Comparison of ENCODE assay signal across 8 mouse cellular contexts in genomic region chr13:100743346-100744035, GRCm38 (mm10). TPM values are rescaled to one million over a fixed set of nuclear protein-coding genes. Genes with fewer than 3 reads are reported as not detected.
DNase-seq lines count a peak whose midpoint lies in the region; ATAC-seq and TF ChIP-seq lines count a peak whose summit lies in the region.

No protein-coding gene starts in this region.

- peaks cover 11% of the 10 kb centered on the region for H3K36me3 ChIP-seq in hindbrain, embryonic 10.5 days
- H3K36me3 ChIP-seq in liver, embryonic 11.5 days (ENCODE audit: control insufficient read depth, insufficient read depth, low read length): no peaks in the 10 kb centered on the region

- POLR2A ChIA-PET in Patski (lab: Charles Lee): interaction anchor here (0.7 to 1.1 kb wide), 4 partner anchors 12 to 42 kb away, joined by 3 to 5 read pairs (median 4); partner anchors contain the start of genes Ccnb1 and Cenph

- peak overlapping the region; percentile 97 for H3K27ac ChIP-seq in gastrocnemius, adult 2 months
- H3K27ac ChIP-seq in hindbrain, embryonic 10.5 days: peak overlapping the region; percentile 96
- H3K27ac ChIP-seq in liver, embryonic 11.5 days (ENCODE audit: low read depth, low read length): peak overlapping the region; percentile 97

- H3K4me2 ChIP-seq in liver, embryonic 11.5 days: peak overlapping the region; percentile 59

- intact Hi-C loops in gastrocnemius, adult 2 months (cut with DNase I): loop anchor here (2.0 to 5.0 kb wide), 2 partner anchors 34 to 89 kb away; partner anchors contain the start of genes Cenph and Slc30a5
- intact Hi-C loops in left cerebral cortex, postnatal 14 days (cut with DNase I): loop anchor here (5.0 kb wide), 1 partner anchor 44 kb away; the partner anchor contains the start of gene Ccnb1

- ATAC-seq in Patski: peak; percentile 13
- ATAC-seq in liver, embryonic 11.5 days (replicated peaks; ENCODE audit: low FRiP score): peak; percentile 54

- H3K27me3 ChIP-seq in Patski: no peaks in the 10 kb centered on the region
- H3K27me3 ChIP-seq in hindbrain, embryonic 10.5 days (ENCODE audit: insufficient read depth, poor library complexity, severe bottlenecking): no peaks in the 10 kb centered on the region
- no peaks in the 10 kb centered on the region for H3K27me3 ChIP-seq in liver, embryonic 11.5 days (replicated peaks; ENCODE audit: control insufficient read depth, insufficient read depth, low read length)

- H3K4me1 ChIP-seq in hindbrain, embryonic 10.5 days (replicated peaks): peaks cover 14% of the 10 kb centered on the region
- peaks cover 18% of the 10 kb centered on the region for H3K4me1 ChIP-seq in liver, embryonic 11.5 days (replicated peaks; ENCODE audit: control insufficient read depth, insufficient read depth, low read length)

- CTCF ChIA-PET in Patski (lab: Charles Lee): interaction anchor here (1.3 to 1.6 kb wide), 2 partner anchors 8 to 21 kb away, joined by 3 to 7 read pairs; no protein-coding TSS in a partner anchor

- no peaks in the 10 kb centered on the region for H3K9me3 ChIP-seq in hindbrain, embryonic 10.5 days
- H3K9me3 ChIP-seq in liver, embryonic 11.5 days (ENCODE audit: control insufficient read depth, low read length): no peaks in the 10 kb centered on the region

- in situ Hi-C loops in Patski (cut with MboI; ENCODE audit: low pct_unique_long_range_greater_than_20kb): no loop called here

- peak overlapping the region; percentile 85 for H3K9ac ChIP-seq in liver, embryonic 11.5 days (ENCODE audit: low read depth, low read length)

- H3K4me3 ChIP-seq in gastrocnemius, adult 2 months: peak overlapping the region; percentile 100
- peak overlapping the region; percentile 78 for H3K4me3 ChIP-seq in hindbrain, embryonic 10.5 days
- H3K4me3 ChIP-seq in liver, embryonic 11.5 days (ENCODE audit: low read depth, low read length): peak overlapping the region; percentile 86

- DNase-seq in gastrocnemius, adult 2 months: no peak
- DNase-seq in gastrocnemius, postnatal 4 days (ENCODE audit: low spot score in 2 of 2): no peak
- peak; percentile 65 for DNase-seq in Patski (ENCODE audit: low read depth, low spot score)
- DNase-seq in hindbrain, embryonic 10.5 days (ENCODE audit: low spot score): no peak
- no peak for DNase-seq in liver, embryonic 11.5 days (ENCODE audit: low spot score)
- DNase-seq in embryo, embryonic 10.5 days (ENCODE audit: low spot score): no peak
- DNase-seq in layer of hippocampus, adult 11-12 months (ENCODE audit: low spot score): no peak
- no peak for DNase-seq in left cerebral cortex, postnatal 14 days (ENCODE audit: low spot score in 2 of 2)

- TF ChIP-seq CTCF in gastrocnemius, adult 2 months (IDR thresholded peaks at IDR 0.05): no peak
- TF ChIP-seq CTCF in Patski (IDR thresholded peaks at IDR 0.05): no peak

- 70% methylated on average over 11 of the region's 11 CpGs for WGBS in hindbrain, embryonic 10.5 days
- WGBS in liver, embryonic 11.5 days: 55% methylated on average over 11 of the region's 11 CpGs

RNA-seq across cellular contexts. Expression of gene Mrps36, which starts 1.0 kb away (rescaled TPM):
- 100 to 1,000 TPM; 118 to 180 TPM for total RNA-seq in gastrocnemius, adult 2 months (2021)
- 10 to 100 TPM; 81.4 to 83.7 TPM for total RNA-seq in gastrocnemius, postnatal 4 days (2021)
- polyA plus RNA-seq in Patski (2021): 136 TPM
- polyA plus RNA-seq in hindbrain, embryonic 10.5 days (2016; fragmentation: Nextera tagmentation; extraction: Ambion mirVana): 146 and 147 TPM in 2 replicates
- polyA plus RNA-seq in liver, embryonic 11.5 days (2014; fragmentation: Nextera tagmentation; extraction: Ambion mirVana): 238 and 241 TPM in 2 replicates
- 10 to 100 TPM; 66.7 to 74.3 TPM for total RNA-seq in left cerebral cortex, postnatal 14 days (2021)

RNA-seq across cellular contexts. Expression of gene Cdk7, which starts 12.8 kb away (rescaled TPM):
- total RNA-seq in gastrocnemius, adult 2 months (2021): 10 to 100 TPM; 11.5 to 13.6 TPM
- total RNA-seq in gastrocnemius, postnatal 4 days (2021): 10 to 100 TPM; 34.7 to 38.2 TPM
- 56.5 TPM for polyA plus RNA-seq in Patski (2021)
- 83.0 and 96.7 TPM in 2 replicates for polyA plus RNA-seq in hindbrain, embryonic 10.5 days (2016; fragmentation: Nextera tagmentation; extraction: Ambion mirVana)
- 92.0 and 97.2 TPM in 2 replicates for polyA plus RNA-seq in liver, embryonic 11.5 days (2014; fragmentation: Nextera tagmentation; extraction: Ambion mirVana)
- total RNA-seq in left cerebral cortex, postnatal 14 days (2021): 10 to 100 TPM; 32.2 to 34.8 TPM

RNA-seq across cellular contexts. Expression of gene Cenph, which starts 32.2 kb away (rescaled TPM):
- not detected for total RNA-seq in gastrocnemius, adult 2 months (2021)
- total RNA-seq in gastrocnemius, postnatal 4 days (2021): 1 to 10 TPM; 5.5 to 6.4 TPM
- polyA plus RNA-seq in Patski (2021): 14.3 TPM
- polyA plus RNA-seq in hindbrain, embryonic 10.5 days (2016; fragmentation: Nextera tagmentation; extraction: Ambion mirVana): 51.5 and 57.8 TPM in 2 replicates
- 73.0 and 77.5 TPM in 2 replicates for polyA plus RNA-seq in liver, embryonic 11.5 days (2014; fragmentation: Nextera tagmentation; extraction: Ambion mirVana)
- total RNA-seq in left cerebral cortex, postnatal 14 days (2021): under 1 TPM; 0.66 to 0.72 TPM

RNA-seq across cellular contexts. Expression of gene Ccnb1, which starts 42.9 kb away (rescaled TPM):
- total RNA-seq in gastrocnemius, adult 2 months (2021): not detected
- 10 to 100 TPM; 25.4 to 29.3 TPM for total RNA-seq in gastrocnemius, postnatal 4 days (2021)
- polyA plus RNA-seq in Patski (2021): 67.5 TPM
- 321 and 434 TPM in 2 replicates for polyA plus RNA-seq in hindbrain, embryonic 10.5 days (2016; fragmentation: Nextera tagmentation; extraction: Ambion mirVana)
- polyA plus RNA-seq in liver, embryonic 11.5 days (2014; fragmentation: Nextera tagmentation; extraction: Ambion mirVana): 343 and 384 TPM in 2 replicates
- total RNA-seq in left cerebral cortex, postnatal 14 days (2021): 1 to 10 TPM; 2.1 to 2.9 TPM
